Mouse (Mus musculus): ENCODE measurements around the gene 2300009A05Rik. TPM values are rescaled to one million over a fixed set of nuclear protein-coding genes. Genes with fewer than 3 reads are reported as not detected.

The 2300009A05Rik gene
- 24.8 and 26.9 TPM in 2 replicates for polyA plus RNA-seq (2012; rRNA removed)

GRCm38 (mm10) chr9:63398611-63399462 lies at the start of gene 2300009A05Rik:
Gene 2300009A05Rik (minus strand): TSS chr9:63399246.
- DNase-seq (ENCODE audit: low spot score), result peak; percentile 98

- DNase-seq (ENCODE audit: low spot score), result no peak
These were observed 44.6 kb upstream of the 2300009A05Rik start for GRCm38 (mm10) chr9:63443695-63444094.

- DNase-seq (ENCODE audit: low spot score), result no peak
These were observed 31.6 kb upstream of the 2300009A05Rik start for GRCm38 (mm10) chr9:63430652-63431051.

GRCm38 (mm10) chr9:63421096-63421736 lies 22.2 kb upstream of the 2300009A05Rik start:
- no peak for DNase-seq (ENCODE audit: low spot score)

- DNase-seq (ENCODE audit: low spot score), result no peak
These were observed 21.4 kb upstream of the 2300009A05Rik start for GRCm38 (mm10) chr9:63420396-63420795.

GRCm38 (mm10) chr9:63400176-63400575 lies 1.1 kb upstream of the 2300009A05Rik start:
- no peak for DNase-seq (ENCODE audit: low spot score)

GRCm38 (mm10) chr9:63399463-63399815 lies 393 bp upstream of the 2300009A05Rik start:
- DNase-seq (ENCODE audit: low spot score), result no peak

- no peak for DNase-seq (ENCODE audit: low spot score)
These were observed 3.4 kb downstream of the 2300009A05Rik start for GRCm38 (mm10) chr9:63395612-63396011.

- no peak for DNase-seq (ENCODE audit: low spot score)
These were observed 7.7 kb downstream of the 2300009A05Rik start for GRCm38 (mm10) chr9:63391307-63391706.

- no peak for DNase-seq (ENCODE audit: low spot score)
These were observed 16.3 kb downstream of the 2300009A05Rik start for GRCm38 (mm10) chr9:63382761-63383160.

- DNase-seq (ENCODE audit: low spot score), result no peak
These were observed 18.7 kb downstream of the 2300009A05Rik start for GRCm38 (mm10) chr9:63380326-63380725.

GRCm38 (mm10) chr9:63378174-63378573 lies 20.9 kb downstream of the 2300009A05Rik start:
- DNase-seq (ENCODE audit: low spot score), result no peak

GRCm38 (mm10) chr9:63377270-63378142 lies 21.5 kb downstream of the 2300009A05Rik start, which contains the start of gene Map2k5:
Gene Map2k5 (minus strand): TSS chr9:63377902.
- DNase-seq (ENCODE audit: low spot score), result peak; percentile 83

- no peak for DNase-seq (ENCODE audit: low spot score)
These were observed 25.7 kb downstream of the 2300009A05Rik start for GRCm38 (mm10) chr9:63373315-63373714.

GRCm38 (mm10) chr9:63372541-63372940 lies 26.5 kb downstream of the 2300009A05Rik start:
- no peak for DNase-seq (ENCODE audit: low spot score)

- no peak for DNase-seq (ENCODE audit: low spot score)
These were observed 38.6 kb downstream of the 2300009A05Rik start for GRCm38 (mm10) chr9:63360410-63360809.

- no peak for DNase-seq (ENCODE audit: low spot score)
These were observed 40.0 kb downstream of the 2300009A05Rik start for GRCm38 (mm10) chr9:63359016-63359415.

- DNase-seq (ENCODE audit: low spot score), result no peak
These were observed 42.3 kb downstream of the 2300009A05Rik start for GRCm38 (mm10) chr9:63356721-63357120.

GRCm38 (mm10) chr9:63356278-63356677 lies 42.8 kb downstream of the 2300009A05Rik start:
- no peak for DNase-seq (ENCODE audit: low spot score)

GRCm38 (mm10) chr9:63354168-63354567 lies 44.9 kb downstream of the 2300009A05Rik start:
- DNase-seq (ENCODE audit: low spot score), result no peak

- DNase-seq (ENCODE audit: low spot score), result no peak
These were observed 49.0 kb downstream of the 2300009A05Rik start for GRCm38 (mm10) chr9:63350030-63350429.

GRCm38 (mm10) chr9:63349241-63349640 lies 49.8 kb downstream of the 2300009A05Rik start:
- no peak for DNase-seq (ENCODE audit: low spot score)
